ENCODE assay signal across 19 mouse cellular contexts in the genomic region with DNA sequence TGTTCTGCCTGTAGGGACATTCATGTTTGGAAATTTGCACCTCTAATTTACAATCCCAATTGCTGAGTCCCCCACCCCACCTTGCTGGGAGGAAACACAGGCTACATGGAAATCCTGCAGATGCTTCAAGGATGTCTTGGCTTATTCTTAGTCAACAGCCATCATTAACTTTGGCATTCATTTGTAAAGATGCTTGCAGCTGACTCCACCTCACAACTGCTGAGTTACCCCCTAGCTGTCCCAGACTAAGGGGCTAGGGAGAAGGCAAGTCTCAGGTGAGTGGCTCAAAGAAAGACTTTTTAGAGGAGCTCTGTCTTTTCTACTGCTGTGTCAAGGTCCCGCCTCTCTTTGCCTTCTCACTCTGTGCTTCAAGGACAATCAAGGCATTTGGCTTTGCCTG.
"Had no signal": no experiment of that assay in that cellular context is flagged by ENCODE, and none has a peak within 500 bp of the region (broad histone marks: within the 10 kb centered on the region; RNA-seq: fewer than 3 reads in every experiment).

No protein-coding gene starts in this region.

- H3K4me2 ChIP-seq: liver, embryonic 15.5 days; lung, embryonic 14.5 days; midbrain, embryonic 13.5 days; neural tube, embryonic 13.5 days; neural tube, embryonic 15.5 days had no signal

- H3K9ac ChIP-seq: liver, embryonic 15.5 days; liver, postnatal 0 days; lung, embryonic 14.5 days; midbrain, embryonic 13.5 days; neural tube, embryonic 13.5 days; neural tube, embryonic 15.5 days had no signal

- H3K4me3 ChIP-seq: liver, embryonic 15.5 days; midbrain, embryonic 10.5 days; midbrain, embryonic 13.5 days; myocyte; neural tube, embryonic 13.5 days; neural tube, embryonic 15.5 days had no signal

- H3K4me1 ChIP-seq: liver, embryonic 15.5 days had no signal

- DNase-seq: liver, postnatal 0 days; lung, embryonic 14.5 days; lung, postnatal 10 days; lung, postnatal 4 days; retina, postnatal 1 day; right cerebral cortex, adult 18-20 months; right cerebral cortex, postnatal 25 days; right cerebral cortex, postnatal 4 days; spleen, adult 18-20 months; thymus, adult 18-20 months; thymus, postnatal 14 days; thymus, postnatal 36 days had no signal

- ATAC-seq: liver, postnatal 0 days; midbrain, embryonic 13.5 days; midbrain, embryonic 16.5 days had no signal

- H3K27me3 ChIP-seq: liver, embryonic 15.5 days; midbrain, embryonic 13.5 days; neural tube, embryonic 13.5 days; neural tube, embryonic 15.5 days had no signal

- H3K36me3 ChIP-seq: liver, embryonic 15.5 days; midbrain, embryonic 10.5 days; midbrain, embryonic 13.5 days; neural tube, embryonic 13.5 days; neural tube, embryonic 15.5 days had no signal

- H3K9me3 ChIP-seq: liver, embryonic 15.5 days; midbrain, embryonic 10.5 days; midbrain, embryonic 13.5 days; neural tube, embryonic 13.5 days; neural tube, embryonic 15.5 days had no signal

- H3K27ac ChIP-seq: liver, embryonic 15.5 days; midbrain, embryonic 10.5 days; midbrain, embryonic 13.5 days; neural tube, embryonic 13.5 days; neural tube, embryonic 15.5 days had no signal
